8 mouse cellular contexts compared by ENCODE assay signal in the genomic region with DNA sequence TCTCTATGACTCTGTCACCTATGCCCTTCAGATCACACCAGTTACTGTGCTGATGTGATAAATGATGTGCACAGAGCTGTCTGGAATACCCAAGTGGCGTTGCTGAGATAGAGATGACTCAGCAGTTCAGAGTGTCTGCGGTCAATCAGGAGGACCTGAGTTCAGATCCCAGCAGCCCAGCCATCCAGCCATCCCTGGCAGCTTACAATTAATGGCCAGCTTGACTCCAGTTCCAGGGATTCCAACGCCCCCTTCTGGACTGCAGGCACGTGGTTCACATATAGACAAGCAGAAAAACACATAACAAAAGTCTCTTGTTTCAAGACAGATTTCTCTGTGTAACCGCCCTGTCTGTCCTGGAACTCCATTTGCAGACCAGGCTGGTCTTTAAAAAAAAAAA. TPM values are rescaled to one million over a fixed set of nuclear protein-coding genes. Genes with fewer than 3 reads are reported as not detected.
A peak's percentile ranks its signal among the peaks of the same experiment; 100 is the strongest.
DNase-seq lines count a peak whose midpoint lies in the region; ATAC-seq and TF ChIP-seq lines count a peak whose summit lies in the region.

No protein-coding gene starts in this region.

- dilution Hi-C loops in CH12.LX (cut with MboI; ENCODE audit: extremely low pct_ligation_motif_present, extremely low pct_unique_long_range_greater_than_20kb, low sequenced_read_pairs): no loop called here

- H3K27ac ChIP-seq in heart, embryonic 12.5 days (ENCODE audit: poor library complexity, severe bottlenecking): no peak overlapping the region
- H3K27ac ChIP-seq in CH12.LX (ENCODE audit: insufficient read depth, low read depth): no peak overlapping the region
- H3K27ac ChIP-seq in liver, postnatal 0 days (ENCODE audit: low read depth): no peak overlapping the region

- ATAC-seq in heart, embryonic 12.5 days (ENCODE audit: insufficient number of reproducible peaks, low FRiP score): no peak
- ATAC-seq in erythroid progenitor cell, adult 5-6 weeks (replicated peaks; ENCODE audit: low FRiP score, poor library complexity, severe bottlenecking): 0 out of 2 replicates have a peak, but pooled peaks have one; percentile 28
- ATAC-seq in liver, postnatal 0 days: no peak
- no peak for ATAC-seq in granulocyte monocyte progenitor cell, adult 5-6 weeks (replicated peaks; ENCODE audit: poor library complexity, severe bottlenecking)

- peak in 1 of 2 experiments; percentile 28; a peak in 1 of 4 replicates for TF ChIP-seq CTCF in CH12.LX (conservative IDR thresholded peaks at IDR 0.05 in 1 of 2, IDR thresholded peaks at IDR 0.05 in 1 of 2; ENCODE audit: low read depth in 2 of 2, low read length in 2 of 2)
- peak; percentile 29; the same call in 1 of the 2 replicates for TF ChIP-seq CTCF in liver, postnatal 0 days (IDR thresholded peaks at IDR 0.05; ENCODE audit: low read depth)

- peaks cover 26% of the 10 kb centered on the region for H3K79me2 ChIP-seq in CH12.LX (replicated peaks; ENCODE audit: control insufficient read depth, extremely low read depth, insufficient read depth, poor library complexity, severe bottlenecking)

- H3K9ac ChIP-seq in heart, embryonic 12.5 days: no peak overlapping the region
- peak overlapping the region; percentile 75; the same call in 1 of the 2 replicates for H3K9ac ChIP-seq in CH12.LX (ENCODE audit: insufficient read depth, low read depth)
- no peak overlapping the region; the same call in 1 of the 2 replicates for H3K9ac ChIP-seq in liver, postnatal 0 days (replicated peaks)

- WGBS in heart, embryonic 12.5 days: 69% methylated on average over 5 of the region's 5 CpGs
- WGBS in liver, postnatal 0 days (ENCODE audit: insufficient replicate concordance): 43% methylated on average over 5 of the region's 5 CpGs

- peak overlapping the region; percentile 90 for H3K4me3 ChIP-seq in heart, embryonic 12.5 days
- peak overlapping the region; percentile 6 to 99 (median 98) for H3K4me3 ChIP-seq in CH12.LX (replicated peaks in 1 of 3; ENCODE audit: low read depth in 2 of 3, low read length in 2 of 3, poor library complexity in 1 of 3)
- peak overlapping the region; percentile 63 for H3K4me3 ChIP-seq in liver, postnatal 0 days (ENCODE audit: low read depth, low read length)

- TF ChIP-seq POLR2A in CH12.LX (IDR thresholded peaks at IDR 0.05; ENCODE audit: low read depth, low read length): no peak

- in situ Hi-C loops in CH12.LX (cut with MboI; ENCODE audit: low pct_ligation_motif_present, low pct_unique_long_range_greater_than_20kb, low sequenced_read_pairs): loop anchor here (5.0 to 10.0 kb wide), 2 partner anchors 171 to 298 kb away; a partner anchor contains a TSS

- peak overlapping the region; percentile 89 for H3K4me2 ChIP-seq in heart, embryonic 12.5 days
- H3K4me2 ChIP-seq in CH12.LX (ENCODE audit: insufficient read depth, low read depth, poor library complexity, severe bottlenecking): peak overlapping the region; percentile 63
- H3K4me2 ChIP-seq in liver, postnatal 0 days (ENCODE audit: low read depth, low read length): peak overlapping the region; percentile 71

- no peak for DNase-seq in heart, adult 8-10 months (ENCODE audit: low spot score)
- peak; percentile 69 for DNase-seq in CH12.LX (ENCODE audit: extremely low read depth)
- no peak for DNase-seq in liver, postnatal 0 days
- DNase-seq in adrenal gland, postnatal 14 days: no peak
- no peak for DNase-seq in cerebellum, adult 11-12 months

- TF ChIP-seq RAD21 in CH12.LX (IDR thresholded peaks at IDR 0.05; ENCODE audit: low read depth, low read length): no peak; the same call in 1 of the 2 replicates

- H3K36me3 ChIP-seq in heart, embryonic 12.5 days: peaks cover 39% of the 10 kb centered on the region
- peaks cover 17 to 45% of the 10 kb centered on the region in 2 experiments for H3K36me3 ChIP-seq in CH12.LX (replicated peaks in 1 of 2; ENCODE audit: control insufficient read depth in 1 of 2, insufficient read depth in 1 of 2, low read length in 1 of 2)
- H3K36me3 ChIP-seq in liver, postnatal 0 days (replicated peaks; ENCODE audit: insufficient read depth, low read length): peaks cover 23% of the 10 kb centered on the region

- H3K27me3 ChIP-seq in heart, embryonic 12.5 days (replicated peaks): no peaks in the 10 kb centered on the region
- H3K27me3 ChIP-seq in CH12.LX (replicated peaks): no peaks in the 10 kb centered on the region
- H3K27me3 ChIP-seq in liver, postnatal 0 days (ENCODE audit: insufficient read depth, low read length): no peaks in the 10 kb centered on the region

- TF ChIP-seq EP300 in CH12.LX (IDR thresholded peaks at IDR 0.05; ENCODE audit: low read length): no peak
- TF ChIP-seq EP300 in liver, postnatal 0 days (IDR thresholded peaks at IDR 0.05; ENCODE audit: low read depth): no peak

- peaks cover 11% of the 10 kb centered on the region for H3K4me1 ChIP-seq in heart, embryonic 12.5 days (replicated peaks)
- H3K4me1 ChIP-seq in CH12.LX (ENCODE audit: control insufficient read depth in 1 of 2, insufficient read depth in 2 of 2): peaks cover 14 to 17% of the 10 kb centered on the region in 2 experiments
- peaks cover 15% of the 10 kb centered on the region for H3K4me1 ChIP-seq in liver, postnatal 0 days (ENCODE audit: insufficient read depth)

- no peaks in the 10 kb centered on the region for H3K9me3 ChIP-seq in heart, embryonic 12.5 days (replicated peaks)
- no peaks in the 10 kb centered on the region for H3K9me3 ChIP-seq in CH12.LX (replicated peaks; ENCODE audit: low read length)
- H3K9me3 ChIP-seq in liver, postnatal 0 days (ENCODE audit: low read length): no peaks in the 10 kb centered on the region

TF ChIP-seq in CH12.LX, 34 proteins besides CTCF, POLR2A, EP300 and RAD21:
- TF ChIP-seq NRF1 (IDR thresholded peaks at IDR 0.05; ENCODE audit: low read depth, low read length) (no peak), CHD1 (IDR thresholded peaks at IDR 0.05; ENCODE audit: low read depth, low read length) (no peak), MAFK (IDR thresholded peaks at IDR 0.05; ENCODE audit: insufficient replicate concordance, low read length) (peak; percentile 91), BHLHE40 (IDR thresholded peaks at IDR 0.05; ENCODE audit: low read depth, low read length) (no peak), TCF12 (IDR thresholded peaks at IDR 0.05; ENCODE audit: low read depth, low read length) (no peak), IRF4 (IDR thresholded peaks at IDR 0.05; ENCODE audit: low read depth, low read length) (peak; percentile 24; the same call in 1 of the 2 replicates), MXI1 (IDR thresholded peaks at IDR 0.05; ENCODE audit: low read depth, low read length) (no peak), MEF2A (IDR thresholded peaks at IDR 0.05; ENCODE audit: borderline replicate concordance, low read depth, low read length) (no peak), SIN3A (IDR thresholded peaks at IDR 0.05; ENCODE audit: low read length) (no peak), CHD2 (IDR thresholded peaks at IDR 0.05; ENCODE audit: low read length) (no peak), E2F4 (IDR thresholded peaks at IDR 0.05; ENCODE audit: insufficient replicate concordance, low read depth, low read length) (no peak), MYC (IDR thresholded peaks at IDR 0.05; ENCODE audit: low read depth, low read length) (peak; percentile 35; the same call in 1 of the 2 replicates)

RNA-seq across cellular contexts. Expression of a gene that starts 1.5 kb away (rescaled TPM):
- polyA plus RNA-seq in heart, embryonic 12.5 days (2016; fragmentation: Nextera tagmentation; extraction: Ambion mirVana): 207 and 213 TPM in 2 replicates
- total RNA-seq in heart, adult 8-10 months (2022): 100 to 1,000 TPM; 234 to 269 (median 250) TPM
- total RNA-seq in CH12.LX (2012; rRNA removed): 313 and 458 TPM in 2 replicates
- total RNA-seq in CH12.LX (2014; rRNA removed): 845 and 877 TPM in 2 replicates
- polyA plus RNA-seq in CH12.LX (2012; ENCODE audit: insufficient read length, low read depth): 321 and 339 TPM in 2 replicates
- total RNA-seq in erythroid progenitor cell, adult 5-6 weeks (2015; ENCODE audit: low replicate concordance): 9.0 and 70.4 TPM in 2 replicates
- total RNA-seq in erythroid progenitor cell, adult 5-6 weeks (2017; ENCODE audit: low replicate concordance): 32.3 and 52.8 TPM in 2 replicates
- polyA plus RNA-seq in liver, postnatal 0 days (2015; fragmentation: Nextera tagmentation; extraction: Ambion mirVana): 144 and 147 TPM in 2 replicates
- 117 and 127 TPM in 2 replicates for total RNA-seq in adrenal gland, postnatal 14 days (2021)
- total RNA-seq in granulocyte monocyte progenitor cell, adult 5-6 weeks (2014; fragmentation: Nextera tagmentation): 344 and 413 TPM in 2 replicates
- 250 and 251 TPM in 2 replicates for total RNA-seq in granulocyte monocyte progenitor cell, adult 5-6 weeks (2017)

RNA-seq across cellular contexts. Expression of a gene that starts 22.0 kb away (rescaled TPM):
- 17.7 TPM in 2 replicates for polyA plus RNA-seq in heart, embryonic 12.5 days (2016; fragmentation: Nextera tagmentation; extraction: Ambion mirVana)
- 10 to 100 TPM in 3 of 4 experiments, 1 to 10 TPM in 1; 8.2 to 11.5 (median 10.7) TPM for total RNA-seq in heart, adult 8-10 months (2022)
- total RNA-seq in CH12.LX (2012; rRNA removed): 0.97 and 1.4 TPM in 2 replicates
- total RNA-seq in CH12.LX (2014; rRNA removed): 0.39 and 0.49 TPM in 2 replicates
- 0.64 and 0.71 TPM in 2 replicates for polyA plus RNA-seq in CH12.LX (2012; ENCODE audit: insufficient read length, low read depth)
- 6.1 and 9.6 TPM in 2 replicates for total RNA-seq in erythroid progenitor cell, adult 5-6 weeks (2015; ENCODE audit: low replicate concordance)
- total RNA-seq in erythroid progenitor cell, adult 5-6 weeks (2017; ENCODE audit: low replicate concordance): 8.0 and 14.8 TPM in 2 replicates
- polyA plus RNA-seq in liver, postnatal 0 days (2015; fragmentation: Nextera tagmentation; extraction: Ambion mirVana): 1.5 and 2.0 TPM in 2 replicates
- 7.5 and 9.2 TPM in 2 replicates for total RNA-seq in adrenal gland, postnatal 14 days (2021)
- 1.2 and 1.5 TPM in 2 replicates for total RNA-seq in granulocyte monocyte progenitor cell, adult 5-6 weeks (2014; fragmentation: Nextera tagmentation)
- 0.93 and 1.8 TPM in 2 replicates for total RNA-seq in granulocyte monocyte progenitor cell, adult 5-6 weeks (2017)
